Mouse (Mus musculus) heart, embryonic 11.5 days (tissue): ENCODE measurements around the gene Gar1. TPM values are rescaled to one million over a fixed set of nuclear protein-coding genes. Genes with fewer than 3 reads are reported as not detected.

ENCODE experiments used
- ATAC-seq: fragments of 200-750 bp; cut with Nextera tagmentation; replicated peaks from 2 replicates; pipeline ENCODE4 v1.8.0; 2017; ENCODE audit warnings: moderate library complexity; ENCODE audit not compliant: insufficient number of reproducible peaks, low FRiP score, low TSS enrichment
- H3K27ac ChIP-seq: fragments of 300-500 bp; sonication (generic); 2 replicates; pipeline ENCODE4 v1.5.1; 2014; ENCODE audit warnings: mild to moderate bottlenecking, low read depth, low read length
- H3K27me3 ChIP-seq: fragments of 300-500 bp; sonication (generic); 2 replicates; pipeline ENCODE4 v1.6.1; 2014; ENCODE audit warnings: mild to moderate bottlenecking, low read length, mixed read lengths; ENCODE audit not compliant: control insufficient read depth, insufficient read depth
- H3K36me3 ChIP-seq: fragments of 300-500 bp; sonication (generic); 2 replicates; pipeline ENCODE4 v1.6.1; 2014; ENCODE audit warnings: mild to moderate bottlenecking, low read length, moderate library complexity, mixed read lengths; ENCODE audit not compliant: control insufficient read depth, insufficient read depth
- H3K4me1 ChIP-seq: fragments of 300-500 bp; sonication (generic); 2 replicates; pipeline ENCODE4 v1.6.1; 2014; ENCODE audit warnings: low read length; ENCODE audit not compliant: control insufficient read depth, insufficient read depth
- H3K4me2 ChIP-seq: fragments of 300-500 bp; sonication (generic); 2 replicates; pipeline ENCODE4 v1.6.1; 2014; ENCODE audit warnings: mild to moderate bottlenecking, moderate library complexity
- H3K4me3 ChIP-seq: fragments of 300-500 bp; sonication (generic); 2 replicates; pipeline ENCODE4 v1.5.1; 2014; ENCODE audit warnings: low read depth, low read length
- H3K9ac ChIP-seq: fragments of 300-500 bp; sonication (generic); 2 replicates; pipeline ENCODE4 v1.6.1; 2014; ENCODE audit warnings: mild to moderate bottlenecking, low read depth, low read length, moderate library complexity
- H3K9me3 ChIP-seq: fragments of 300-500 bp; sonication (generic); replicated peaks from 2 replicates; pipeline ENCODE4 v1.6.1; 2016; ENCODE audit warnings: low read length; ENCODE audit not compliant: control insufficient read depth
- WGBS: fragments of 180-500 bp; shearing (Covaris S2); extraction: QIAGEN DNeasy Blood & Tissue Kit; methylation state at CpG from one replicate; pipeline ENCODE4 v1.1.7; 2014; ENCODE audit not compliant: insufficient replicate concordance; 5-methylcytosine and 5-hydroxymethylcytosine counted together
- polyA plus RNA-seq: library from polyadenylated mRNA; unstranded; fragments of >200 nt; fragmentation: Nextera tagmentation; extraction: Ambion mirVana; gene quantifications from 2 replicates; pipeline ENCODE4 v1.2.1, GENCODE M21; 2014

The Gar1 gene
- polyA plus RNA-seq, 1 experiment from 2014 or later, result 27.7 TPM

GRCm38 (mm10) chr3:129797341-129797740 is 33.9 kb downstream of the Gar1 start:
- Histone ChIP-seq H3K9ac (no peak overlapping the region), H3K9me3 (no peaks in the 10 kb centered on the region), H3K4me3 (no peak overlapping the region), H3K36me3 (no peaks in the 10 kb centered on the region), H3K4me1 (no peaks in the 10 kb centered on the region), H3K27me3 (no peaks in the 10 kb centered on the region), H3K27ac (no peak overlapping the region), H3K4me2 (no peak overlapping the region)
- WGBS, result 74% methylated on average over 5 of the region's 5 CpGs
- no peak for ATAC-seq

GRCm38 (mm10) chr3:129793801-129794200 is 37.4 kb downstream of the Gar1 start:
- no peak overlapping the region for H3K9ac ChIP-seq
- H3K4me3 ChIP-seq, result no peak overlapping the region
- H3K36me3 ChIP-seq, result no peaks in the 10 kb centered on the region
- no peak for ATAC-seq
- 87% methylated on average over 5 of the region's 5 CpGs for WGBS
- H3K27me3 ChIP-seq, result no peaks in the 10 kb centered on the region
- no peaks in the 10 kb centered on the region for H3K9me3 ChIP-seq
- no peaks in the 10 kb centered on the region for H3K4me1 ChIP-seq
- H3K27ac ChIP-seq, result no peak overlapping the region
- no peak overlapping the region for H3K4me2 ChIP-seq

GRCm38 (mm10) chr3:129782746-129783145 is 48.5 kb downstream of the Gar1 start:
- WGBS, result 85% methylated on average over 3 of the region's 3 CpGs
- H3K36me3 ChIP-seq, result no peaks in the 10 kb centered on the region
- H3K4me3 ChIP-seq, result no peak overlapping the region
- no peaks in the 10 kb centered on the region for H3K27me3 ChIP-seq
- no peak for ATAC-seq
- H3K4me1 ChIP-seq, result no peaks in the 10 kb centered on the region
- no peak overlapping the region for H3K9ac ChIP-seq
- H3K4me2 ChIP-seq, result no peak overlapping the region
- H3K9me3 ChIP-seq, result no peaks in the 10 kb centered on the region
- H3K27ac ChIP-seq, result no peak overlapping the region

GRCm38 (mm10) chr3:129781435-129781834 is 49.8 kb downstream of the Gar1 start:
- 49% methylated on average over 10 of the region's 10 CpGs for WGBS
- no peak overlapping the region for H3K4me2 ChIP-seq
- no peaks in the 10 kb centered on the region for H3K27me3 ChIP-seq
- ATAC-seq, result no peak
- H3K36me3 ChIP-seq, result no peaks in the 10 kb centered on the region
- no peak overlapping the region for H3K9ac ChIP-seq
- H3K27ac ChIP-seq, result no peak overlapping the region
- H3K4me3 ChIP-seq, result no peak overlapping the region
- no peaks in the 10 kb centered on the region for H3K9me3 ChIP-seq
- no peaks in the 10 kb centered on the region for H3K4me1 ChIP-seq

Other genes starting within 250 kb of the Gar1 start
- gene Egf, start 76.1 kb downstream of the Gar1 start, polyA plus RNA-seq, result 0.79 and 1.4 TPM in 2 replicates
- gene Lrit3, start 27.4 kb downstream of the Gar1 start, polyA plus RNA-seq, result not detected in 2 replicates
- gene Rrh, start 8.8 kb downstream of the Gar1 start, polyA plus RNA-seq, result not detected in 2 replicates
- 1.3 and 2.8 TPM in 2 replicates for gene Cfi, start 4.5 kb upstream of the Gar1 start, polyA plus RNA-seq
- gene Pla2g12a, start 47.2 kb upstream of the Gar1 start, polyA plus RNA-seq, result 58.8 and 61.0 TPM in 2 replicates
- gene Casp6, start 70.0 kb upstream of the Gar1 start, polyA plus RNA-seq, result 86.7 and 91.9 TPM in 2 replicates
- gene Mcub, start 138.8 kb upstream of the Gar1 start, polyA plus RNA-seq, result 4.2 and 4.3 TPM in 2 replicates
- 27.1 and 27.9 TPM in 2 replicates for gene Sec24b, start 230.2 kb upstream of the Gar1 start, polyA plus RNA-seq